Mouse (Mus musculus): ENCODE measurements around the gene Sdc1. TPM values are rescaled to one million over a fixed set of nuclear protein-coding genes. Genes with fewer than 3 reads are reported as not detected.

Sdc1 gene
- total and polyA plus RNA-seq, 3 experiments: 1.7 to 5.3 (median 2.6) TPM

DNA sequence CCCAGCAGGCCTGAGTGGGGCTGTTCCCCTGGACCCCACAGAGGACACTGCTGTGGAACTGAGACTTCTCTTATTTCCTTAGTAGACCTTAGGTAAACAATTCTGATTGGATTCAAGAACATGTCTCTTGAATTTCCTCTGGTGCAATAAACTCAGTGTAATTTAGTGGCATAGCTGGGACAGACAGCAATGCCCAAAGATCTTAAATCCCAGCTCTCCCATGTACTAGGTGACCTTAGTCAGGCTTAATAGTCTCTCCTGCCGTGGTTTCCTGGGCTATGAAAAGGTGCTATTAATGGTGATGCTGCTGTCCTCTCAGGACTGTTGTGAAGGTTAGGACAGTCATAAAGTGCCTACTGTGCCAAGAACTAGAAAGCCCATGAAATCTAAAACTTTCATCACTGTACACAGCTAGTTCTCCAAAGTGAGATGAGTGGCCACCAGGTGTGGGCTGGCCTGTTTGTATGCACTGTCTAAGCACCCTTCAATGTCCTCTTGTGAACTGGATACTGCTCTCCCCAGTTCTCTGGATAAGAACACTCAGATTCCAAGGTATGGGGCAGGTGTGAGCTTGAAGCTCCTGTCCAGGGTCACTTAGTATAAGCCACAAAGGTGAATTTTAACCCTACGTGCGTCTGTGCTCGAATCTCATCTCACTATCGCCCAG lies 40.9 kb downstream of the Sdc1 start:
- Histone ChIP-seq H3K36me3 (replicated peaks in 1 of 2; ENCODE audit: control insufficient read depth in 1 of 2, insufficient read depth in 1 of 2, low read length in 1 of 2) (no peaks in the 10 kb centered on the region), H3K9me3 (replicated peaks; ENCODE audit: low read length) (no peaks in the 10 kb centered on the region), H3K79me2 (replicated peaks; ENCODE audit: control insufficient read depth, extremely low read depth, insufficient read depth, poor library complexity, severe bottlenecking) (no peaks in the 10 kb centered on the region), H3K27me3 (replicated peaks) (no peaks in the 10 kb centered on the region), H3K4me3 (replicated peaks in 1 of 3; ENCODE audit: low read depth in 2 of 3, low read length in 2 of 3, poor library complexity in 1 of 3) (no peak overlapping the region), H3K4me1 (ENCODE audit: control insufficient read depth in 1 of 2, insufficient read depth in 2 of 2) (peaks cover 0 to 8% of the 10 kb centered on the region in 2 experiments; a peak in 1 of 4 replicates), H3K4me2 (ENCODE audit: insufficient read depth, low read depth, poor library complexity, severe bottlenecking) (no peak overlapping the region), H3K27ac (ENCODE audit: insufficient read depth, low read depth) (no peak overlapping the region), H3K9ac (ENCODE audit: insufficient read depth, low read depth) (no peak overlapping the region)
- no peak for DNase-seq (ENCODE audit: extremely low read depth)
- in situ Hi-C loops (cut with MboI; ENCODE audit: low pct_ligation_motif_present, low pct_unique_long_range_greater_than_20kb, low sequenced_read_pairs) (no loop called here), dilution Hi-C loops (cut with MboI; ENCODE audit: extremely low pct_ligation_motif_present, extremely low pct_unique_long_range_greater_than_20kb, low sequenced_read_pairs) (no loop called here)
- TF ChIP-seq USF2 (conservative IDR thresholded peaks at IDR 0.05; ENCODE audit: low read depth, low read length) (no peak), E2F4 (IDR thresholded peaks at IDR 0.05; ENCODE audit: insufficient replicate concordance, low read depth, low read length) (no peak), MEF2A (IDR thresholded peaks at IDR 0.05; ENCODE audit: borderline replicate concordance, low read depth, low read length) (no peak)

DNA sequence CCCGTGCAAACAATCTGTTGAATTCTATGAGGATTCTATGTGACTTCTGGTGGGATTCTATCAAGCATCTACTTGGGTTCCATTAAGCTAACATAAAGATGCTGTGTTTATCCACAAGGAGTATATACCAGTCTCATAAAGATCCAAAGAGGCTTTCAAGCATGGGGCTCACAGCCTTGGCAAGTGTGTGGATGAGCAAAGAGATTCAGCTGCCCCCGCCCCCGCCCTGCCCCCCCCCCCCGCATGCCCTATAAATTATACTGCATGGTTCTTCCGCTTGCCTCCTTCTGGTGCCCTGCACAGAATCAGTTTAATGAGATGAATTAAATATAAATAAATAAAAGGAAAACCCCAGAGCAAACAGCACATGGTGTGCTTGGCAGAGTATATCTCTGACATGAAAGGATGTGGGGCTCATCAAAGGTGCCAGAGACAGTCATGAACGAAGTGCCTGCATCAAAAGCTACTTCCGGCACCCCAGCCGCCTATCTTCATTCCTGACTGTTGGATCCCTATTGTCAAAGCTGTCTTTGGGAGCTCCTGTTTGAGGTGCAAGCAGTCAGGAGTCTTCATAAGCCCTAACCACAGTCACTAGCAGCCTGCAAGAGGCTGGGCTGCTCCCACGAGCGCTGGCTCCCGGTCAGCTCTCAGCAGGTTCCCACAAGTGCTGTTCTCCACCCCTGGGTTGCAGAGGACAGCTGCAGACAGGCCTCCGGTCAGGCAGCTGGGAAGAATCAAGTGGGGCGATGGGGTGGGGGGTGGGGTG lies 46.5 kb downstream of the Sdc1 start:
- Histone ChIP-seq H3K36me3 (replicated peaks in 1 of 2; ENCODE audit: control insufficient read depth in 1 of 2, insufficient read depth in 1 of 2, low read length in 1 of 2) (no peaks in the 10 kb centered on the region), H3K4me1 (ENCODE audit: control insufficient read depth in 1 of 2, insufficient read depth in 2 of 2) (no peaks in the 10 kb centered on the region), H3K27ac (ENCODE audit: insufficient read depth, low read depth) (no peak overlapping the region), H3K27me3 (replicated peaks) (no peaks in the 10 kb centered on the region), H3K4me2 (ENCODE audit: insufficient read depth, low read depth, poor library complexity, severe bottlenecking) (no peak overlapping the region), H3K9me3 (replicated peaks; ENCODE audit: low read length) (no peaks in the 10 kb centered on the region), H3K4me3 (replicated peaks in 1 of 3; ENCODE audit: low read depth in 2 of 3, low read length in 2 of 3, poor library complexity in 1 of 3) (no peak overlapping the region), H3K79me2 (replicated peaks; ENCODE audit: control insufficient read depth, extremely low read depth, insufficient read depth, poor library complexity, severe bottlenecking) (no peaks in the 10 kb centered on the region), H3K9ac (ENCODE audit: insufficient read depth, low read depth) (no peak overlapping the region)
- no peak for DNase-seq (ENCODE audit: extremely low read depth)
- in situ Hi-C loops (cut with MboI; ENCODE audit: low pct_ligation_motif_present, low pct_unique_long_range_greater_than_20kb, low sequenced_read_pairs): no loop called here
- TF ChIP-seq E2F4 (IDR thresholded peaks at IDR 0.05; ENCODE audit: insufficient replicate concordance, low read depth, low read length): no peak
- no peak for TF ChIP-seq PAX5 (IDR thresholded peaks at IDR 0.05; ENCODE audit: low read length)
- no peak for TF ChIP-seq TCF12 (IDR thresholded peaks at IDR 0.05; ENCODE audit: low read depth, low read length)
- TF ChIP-seq ZMIZ1 (IDR thresholded peaks at IDR 0.05; ENCODE audit: low read depth, low read length): no peak
- TF ChIP-seq USF2 (conservative IDR thresholded peaks at IDR 0.05; ENCODE audit: low read depth, low read length): no peak
- TF ChIP-seq MAX (IDR thresholded peaks at IDR 0.05; ENCODE audit: low read length): no peak
- no peak for TF ChIP-seq NRF1 (IDR thresholded peaks at IDR 0.05; ENCODE audit: low read depth, low read length)
- no peak for TF ChIP-seq NELFE (IDR thresholded peaks at IDR 0.05; ENCODE audit: low read depth, low read length)
- TF ChIP-seq IRF4 (IDR thresholded peaks at IDR 0.05; ENCODE audit: low read depth, low read length): no peak
- no peak for TF ChIP-seq JUND (conservative IDR thresholded peaks at IDR 0.05; ENCODE audit: low read depth, low read length)
- TF ChIP-seq ZKSCAN1 (IDR thresholded peaks at IDR 0.05; ENCODE audit: borderline replicate concordance, low read depth, low read length): no peak
- no peak for TF ChIP-seq MEF2A (IDR thresholded peaks at IDR 0.05; ENCODE audit: borderline replicate concordance, low read depth, low read length)
- no peak for TF ChIP-seq BHLHE40 (IDR thresholded peaks at IDR 0.05; ENCODE audit: low read depth, low read length)
- TF ChIP-seq SMC3 (IDR thresholded peaks at IDR 0.05; ENCODE audit: low read depth, low read length): no peak
- TF ChIP-seq RCOR1 (conservative IDR thresholded peaks at IDR 0.05; ENCODE audit: low read depth, low read length): no peak
- TF ChIP-seq CHD2 (IDR thresholded peaks at IDR 0.05; ENCODE audit: low read length): no peak
- dilution Hi-C loops (cut with MboI; ENCODE audit: extremely low pct_ligation_motif_present, extremely low pct_unique_long_range_greater_than_20kb, low sequenced_read_pairs): no loop called here

All from CH12.LX (cell line).